Mouse (Mus musculus) heart, postnatal 25 days (tissue): Measurements from ENCODE around the gene Ptpn18. TPM values are rescaled to one million over a fixed set of nuclear protein-coding genes. Genes with fewer than 3 reads are reported as not detected.

Source experiments
- DNase-seq: peaks from one replicate; pipeline ENCODE4 v3.0.0; 2022; ENCODE audit warnings: low spot score
- intact Hi-C: fragments of 180-260 bp; cut with DNase I; formaldehyde crosslinking; loops from one replicate; pipeline ENCODE4 v1.15.1; 2025
- total RNA-seq, 2 experiments: library from RNA; stranded (reverse); gene quantifications; 2 replicates each; pipeline ENCODE4 v1.2.3; 2021

The Ptpn18 gene
- total RNA-seq, 2 experiments from 2014 or later, result 4.2 to 5.6 TPM

GRCm38 (mm10) chr1:34462766-34463165 is 3.2 kb downstream of the Ptpn18 start:
- intact Hi-C loops, result loop anchor here (5.0 kb wide), 1 partner anchor 135 kb away; no protein-coding TSS in a partner anchor
- no peak for DNase-seq

- intact Hi-C loops, result loop anchor here (5.0 kb wide), 1 partner anchor 133 kb away; no protein-coding TSS in a partner anchor
- DNase-seq, result no peak
Observed at GRCm38 (mm10) chr1:34464310-34464817, 4.8 kb downstream of the Ptpn18 start.

- DNase-seq, result no peak
- intact Hi-C loops, result no loop called here
Observed at GRCm38 (mm10) chr1:34465445-34465844, 5.9 kb downstream of the Ptpn18 start.

GRCm38 (mm10) chr1:34468051-34468450 is 8.5 kb downstream of the Ptpn18 start:
- no peak for DNase-seq
- intact Hi-C loops, result no loop called here

GRCm38 (mm10) chr1:34468500-34468899 is 8.9 kb downstream of the Ptpn18 start:
- intact Hi-C loops, result no loop called here
- DNase-seq, result no peak

GRCm38 (mm10) chr1:34469801-34470200 is 10.2 kb downstream of the Ptpn18 start:
- DNase-seq, result no peak
- intact Hi-C loops, result no loop called here

- DNase-seq, result peak; percentile 26
- intact Hi-C loops, result no loop called here
Observed at GRCm38 (mm10) chr1:34472427-34473300, 13.1 kb downstream of the Ptpn18 start.

- intact Hi-C loops, result no loop called here
- no peak for DNase-seq
Observed at GRCm38 (mm10) chr1:34478891-34479655, 19.5 kb downstream of the Ptpn18 start.

- no peak for DNase-seq
- intact Hi-C loops, result no loop called here
Observed at GRCm38 (mm10) chr1:34480801-34481200, 21.2 kb downstream of the Ptpn18 start.

GRCm38 (mm10) chr1:34481920-34482669 is 22.5 kb downstream of the Ptpn18 start:
- no peak for DNase-seq
- intact Hi-C loops, result no loop called here

- intact Hi-C loops, result no loop called here
- no peak for DNase-seq
Observed at GRCm38 (mm10) chr1:34484470-34484869, 24.9 kb downstream of the Ptpn18 start.

GRCm38 (mm10) chr1:34485461-34486188 is 26.1 kb downstream of the Ptpn18 start:
- no peak for DNase-seq
- intact Hi-C loops, result no loop called here

- intact Hi-C loops, result no loop called here
Observed at GRCm38 (mm10) chr1:34487383-34487782, 27.8 kb downstream of the Ptpn18 start.

GRCm38 (mm10) chr1:34489852-34490541 is 30.4 kb downstream of the Ptpn18 start:
- intact Hi-C loops, result no loop called here
- no peak for DNase-seq

More at GRCm38 (mm10) chr1:34487383-34487782, 27.8 kb downstream of the Ptpn18 start:
- no peak for DNase-seq

- DNase-seq, result no peak
- intact Hi-C loops, result no loop called here
Observed at GRCm38 (mm10) chr1:34491480-34491879, 31.9 kb downstream of the Ptpn18 start.

- no peak for DNase-seq
- intact Hi-C loops, result no loop called here
Observed at GRCm38 (mm10) chr1:34502991-34503390, 43.4 kb downstream of the Ptpn18 start.

- intact Hi-C loops, result no loop called here
- DNase-seq, result no peak
Observed at GRCm38 (mm10) chr1:34505307-34505706, 45.7 kb downstream of the Ptpn18 start.

- intact Hi-C loops, result no loop called here
- DNase-seq, result no peak
Observed at GRCm38 (mm10) chr1:34505970-34506551, 46.5 kb downstream of the Ptpn18 start.
